Mouse (Mus musculus) urinary bladder, postnatal 10 days (tissue): ENCODE measurements around the gene Tmem56.

Source experiments
- DNase-seq: peaks from one replicate; pipeline ENCODE4 v3.0.0; 2022; ENCODE audit warnings: low spot score

Tmem56 gene

DNA sequence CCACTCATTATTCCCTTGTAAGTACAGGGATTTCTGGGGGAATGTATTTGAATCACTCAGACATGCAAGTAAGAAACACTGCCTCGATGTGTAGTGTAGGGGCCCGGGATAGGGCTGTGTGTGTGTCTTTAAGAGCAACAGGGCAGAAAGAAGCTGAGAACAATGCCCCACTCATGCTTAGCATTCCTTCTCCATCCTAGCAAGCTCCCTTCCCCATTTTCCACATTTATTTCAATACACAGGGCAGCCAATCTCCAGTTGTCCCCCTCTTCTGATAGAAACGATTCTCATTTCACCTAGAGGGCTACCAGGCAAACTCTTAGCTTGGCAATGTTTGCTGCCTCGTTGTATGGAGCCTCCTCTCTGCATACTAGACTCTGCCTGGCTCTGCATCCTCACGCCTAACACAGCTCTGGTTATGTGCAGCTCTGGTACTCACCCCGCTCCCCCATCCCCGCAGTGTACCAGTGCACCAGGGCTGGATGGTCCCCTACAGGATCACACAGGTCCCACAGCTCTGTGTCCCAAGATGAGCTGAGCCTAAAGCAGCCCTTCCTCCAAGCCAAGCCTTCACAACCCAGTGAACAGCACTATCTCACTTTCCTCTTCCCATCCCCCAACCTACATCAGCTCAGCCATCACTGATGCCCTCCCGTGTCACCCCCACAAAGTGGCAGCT is 42.4 kb downstream of the Tmem56 start:
- no peak for DNase-seq

DNA sequence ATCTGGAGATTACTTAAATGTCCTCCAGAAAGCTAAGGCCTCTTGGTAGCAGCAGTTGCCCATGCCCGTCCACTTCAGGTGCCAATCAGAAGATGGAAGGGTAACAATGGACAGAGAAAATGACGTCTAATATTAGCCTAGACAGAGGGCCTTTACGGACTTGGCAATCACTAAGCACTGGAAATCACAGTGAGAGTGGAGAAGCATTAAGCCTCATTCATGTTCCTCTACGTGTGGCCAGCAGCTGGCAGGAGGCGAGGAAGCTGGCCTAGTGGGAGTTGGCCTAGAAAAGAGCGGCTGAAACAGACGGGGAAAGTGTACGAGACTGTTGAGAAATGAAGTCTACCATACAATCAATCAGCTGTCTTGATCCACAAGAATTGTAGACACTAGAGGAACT is 43.8 kb downstream of the Tmem56 start:
- DNase-seq, result no peak

DNA sequence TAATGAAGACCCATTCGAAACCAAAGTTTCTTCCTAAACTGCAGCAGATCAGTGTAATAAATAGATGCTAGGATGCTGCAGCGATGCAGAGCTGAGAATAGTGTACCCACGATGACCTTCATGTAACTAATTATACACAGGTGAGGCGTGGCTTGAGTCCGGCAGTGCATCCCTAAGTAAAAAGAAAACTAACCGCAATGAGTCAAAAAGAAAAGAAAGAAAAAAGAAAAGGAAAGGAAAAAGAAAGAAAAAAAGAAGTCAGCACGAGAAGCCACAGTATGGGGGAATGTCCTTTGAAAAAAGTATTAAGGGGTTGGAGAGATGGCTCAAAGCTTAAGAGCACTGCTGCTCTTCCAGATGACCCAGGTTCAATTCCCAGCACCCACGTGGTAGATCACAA is 58.1 kb downstream of the Tmem56 start:
- DNase-seq, result no peak

DNA sequence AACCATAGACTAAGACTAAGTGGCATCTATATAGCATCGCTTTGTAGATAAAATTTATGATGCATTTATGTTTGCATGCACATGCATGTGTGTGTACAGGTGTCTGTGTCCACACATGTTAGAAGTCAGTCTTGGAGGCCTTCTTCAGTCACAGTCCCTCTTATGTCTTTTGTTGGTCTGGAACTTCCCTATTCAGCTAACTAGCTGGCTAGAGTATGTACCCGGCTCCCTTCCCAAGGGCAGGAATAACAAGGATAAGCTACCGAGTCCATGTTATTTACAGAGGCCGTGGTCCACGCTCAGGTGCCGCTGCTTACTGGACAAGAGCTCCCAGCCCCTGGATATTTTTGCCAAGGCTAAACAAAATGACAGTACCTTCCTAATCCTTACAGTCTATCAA is 58.7 kb downstream of the Tmem56 start:
- DNase-seq, result no peak

DNA sequence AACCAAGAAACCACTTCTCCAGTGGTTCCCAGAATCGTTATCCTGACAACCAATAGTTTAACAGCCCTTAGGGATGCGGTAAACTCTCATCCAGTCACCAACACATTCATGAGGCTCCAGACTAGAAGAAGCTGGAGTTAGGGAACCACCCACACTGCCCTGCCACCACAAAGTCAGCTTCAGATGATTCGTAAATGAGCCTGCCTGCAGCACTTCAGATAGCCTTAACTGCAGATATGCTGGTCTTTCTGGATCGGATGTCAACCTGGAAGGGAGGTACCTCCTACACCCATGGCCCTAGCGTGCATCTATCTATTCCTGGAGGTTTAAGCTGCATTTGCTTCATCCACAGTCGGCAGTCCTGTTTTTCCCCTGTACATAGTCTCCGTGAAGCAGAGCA is 60.9 kb downstream of the Tmem56 start:
- no peak for DNase-seq

DNA sequence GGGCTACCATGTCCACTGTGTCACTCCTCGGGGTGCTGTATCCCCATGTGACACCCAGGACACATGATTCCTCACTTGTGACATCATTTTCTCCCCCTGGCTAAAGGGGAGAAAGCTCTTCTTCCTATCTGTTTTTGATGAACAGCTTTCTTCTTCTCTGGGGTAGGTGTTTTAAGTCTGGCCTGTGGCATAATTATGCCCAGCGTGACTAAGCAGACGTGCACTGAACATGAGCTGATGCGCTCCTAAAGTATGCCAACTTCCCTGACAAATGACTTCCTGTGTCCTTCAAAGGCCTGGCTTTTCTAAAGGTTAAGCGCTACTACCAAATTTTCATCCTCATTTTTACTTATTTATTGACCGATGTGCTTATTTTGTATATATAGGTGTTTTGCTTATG is 65.9 kb downstream of the Tmem56 start:
- no peak for DNase-seq

DNA sequence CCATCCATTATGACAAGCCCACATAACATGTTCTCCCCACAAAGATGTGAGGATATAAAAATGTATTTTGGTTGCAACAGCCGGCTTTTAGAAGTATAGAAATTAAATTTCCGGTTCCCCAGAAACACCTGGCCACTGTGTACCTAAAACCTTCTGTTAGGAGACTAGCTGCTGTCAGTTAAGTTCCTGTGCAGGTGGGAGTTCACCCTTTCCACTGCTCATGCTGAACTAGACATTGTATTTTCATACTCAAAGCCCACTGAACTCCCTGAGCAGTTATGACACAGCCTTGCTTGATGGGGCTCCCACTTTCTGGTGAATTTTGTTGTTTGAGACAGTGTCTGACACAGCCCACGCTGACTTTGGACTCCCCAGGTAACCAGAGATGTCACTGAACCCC is 69.4 kb downstream of the Tmem56 start:
- no peak for DNase-seq

DNA sequence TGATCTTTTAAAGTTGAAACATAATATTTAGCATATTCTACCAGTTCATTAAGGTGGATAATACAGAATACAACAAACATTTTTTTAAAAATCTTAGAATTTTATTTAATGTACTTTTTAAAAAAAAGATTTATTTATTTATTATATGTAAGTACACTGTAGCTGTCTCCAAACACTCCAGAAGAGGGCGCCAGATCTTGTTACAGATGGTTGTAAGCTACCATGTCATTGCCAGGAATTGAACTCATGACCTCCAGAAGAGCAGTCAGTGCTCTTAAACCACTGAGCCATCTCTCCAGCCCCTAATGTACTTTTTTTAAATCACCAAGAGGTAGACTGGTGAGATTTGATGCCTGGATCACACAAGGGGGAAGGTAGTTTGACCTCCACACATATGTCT is 70.7 kb downstream of the Tmem56 start:
- no peak for DNase-seq

DNA sequence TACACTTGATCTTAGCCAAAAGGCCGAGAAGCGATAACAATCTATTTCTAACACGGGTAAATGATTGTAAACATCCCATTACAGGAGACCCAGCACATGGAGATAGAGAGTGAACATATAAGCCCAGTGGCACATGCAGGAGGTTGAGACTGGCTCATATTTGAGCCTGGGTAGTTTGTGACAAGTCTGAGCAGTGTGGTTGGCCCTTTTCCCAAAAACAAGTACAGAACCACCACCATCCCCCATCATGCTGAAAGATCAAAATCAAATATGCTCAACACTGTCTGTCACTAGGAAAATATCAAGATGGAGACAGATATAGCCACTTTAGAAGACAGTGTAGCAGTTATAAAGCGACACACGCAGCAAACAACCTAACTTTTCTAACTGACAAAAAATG is 73.9 kb downstream of the Tmem56 start:
- no peak for DNase-seq

DNA sequence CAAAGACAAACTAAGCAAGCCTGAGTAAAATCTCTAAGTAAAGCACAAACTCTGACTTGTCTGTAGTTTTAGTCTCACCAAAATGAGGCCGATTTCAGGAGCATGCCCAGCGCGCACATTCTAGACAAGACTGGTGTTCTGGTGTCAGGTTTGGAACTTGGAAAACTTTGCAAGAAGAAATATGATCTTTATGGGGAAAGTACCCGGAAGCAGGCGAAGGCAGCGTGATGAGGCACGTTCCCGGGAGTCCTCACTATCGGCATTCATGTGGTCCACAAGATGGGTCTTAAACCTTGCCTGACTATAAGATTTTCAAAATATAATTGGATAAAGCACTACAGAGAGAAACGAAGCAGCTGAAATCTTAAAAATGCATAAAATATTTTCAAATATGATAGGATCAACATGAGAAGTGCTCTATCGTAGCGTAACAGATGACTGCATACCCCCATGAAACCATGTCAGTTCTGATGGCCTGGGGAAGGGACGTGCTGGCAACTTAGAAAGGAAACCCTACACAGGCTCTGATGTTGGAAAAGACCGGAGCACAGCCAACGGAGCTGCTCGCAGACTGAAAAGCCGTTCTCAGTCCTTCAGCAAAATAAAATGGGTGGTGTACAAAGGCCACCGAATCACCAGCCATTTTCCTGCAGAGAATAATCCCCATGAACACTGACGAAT is 76.6 kb downstream of the Tmem56 start:
- DNase-seq, result no peak

DNA sequence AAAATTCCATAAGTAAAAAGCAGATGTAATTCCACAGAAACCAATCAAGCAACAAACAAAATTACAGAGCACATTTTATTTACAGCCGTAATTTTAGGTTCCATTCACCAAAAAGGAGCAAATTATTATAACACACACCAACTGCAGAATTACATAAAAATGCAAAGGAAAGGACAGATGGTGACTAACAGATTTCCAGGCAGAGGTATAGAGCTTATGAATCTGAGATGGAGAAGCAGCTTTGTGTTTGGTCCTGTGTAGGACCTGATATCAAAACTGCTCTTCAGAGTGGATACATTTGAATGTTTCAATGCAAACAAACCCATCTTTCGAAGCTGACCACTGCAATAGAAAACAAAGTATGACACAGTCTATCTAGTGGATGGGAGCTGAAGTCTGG is 80.3 kb downstream of the Tmem56 start:
- no peak for DNase-seq

DNA sequence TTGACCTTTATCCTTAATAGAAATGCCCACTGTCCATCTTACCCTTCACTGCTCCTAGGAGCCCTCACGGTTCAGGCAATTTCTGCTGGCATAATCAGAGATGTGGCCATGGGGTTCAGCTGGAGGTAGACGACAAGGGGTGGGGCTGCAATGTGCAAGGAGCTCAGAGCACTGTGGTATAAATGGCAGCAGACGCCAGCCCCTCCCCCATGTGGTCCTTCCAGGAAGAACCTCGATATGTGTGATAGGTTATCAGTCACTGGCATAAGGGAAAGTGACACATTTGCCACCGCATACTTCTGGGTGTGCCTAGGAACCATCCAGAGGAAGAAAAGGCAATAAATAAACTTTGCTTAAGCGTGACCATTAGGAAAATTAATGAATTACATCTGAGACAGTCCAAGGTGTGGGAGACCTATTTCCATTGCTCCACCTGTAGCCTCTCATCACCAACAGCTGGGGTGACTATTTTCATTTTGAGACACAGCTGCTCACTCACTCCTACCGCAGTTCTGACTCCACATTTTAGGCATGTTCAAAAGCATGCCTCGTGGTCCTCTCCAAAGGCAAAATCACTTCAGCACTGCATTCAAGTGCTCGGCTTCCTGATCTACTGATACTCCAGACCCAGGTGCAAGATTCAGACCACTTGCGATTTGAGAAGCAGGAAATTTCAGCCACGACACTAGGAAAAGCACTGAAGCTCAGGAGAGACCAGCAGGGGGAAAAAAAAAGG is 81.7 kb downstream of the Tmem56 start:
- DNase-seq, result no peak

DNA sequence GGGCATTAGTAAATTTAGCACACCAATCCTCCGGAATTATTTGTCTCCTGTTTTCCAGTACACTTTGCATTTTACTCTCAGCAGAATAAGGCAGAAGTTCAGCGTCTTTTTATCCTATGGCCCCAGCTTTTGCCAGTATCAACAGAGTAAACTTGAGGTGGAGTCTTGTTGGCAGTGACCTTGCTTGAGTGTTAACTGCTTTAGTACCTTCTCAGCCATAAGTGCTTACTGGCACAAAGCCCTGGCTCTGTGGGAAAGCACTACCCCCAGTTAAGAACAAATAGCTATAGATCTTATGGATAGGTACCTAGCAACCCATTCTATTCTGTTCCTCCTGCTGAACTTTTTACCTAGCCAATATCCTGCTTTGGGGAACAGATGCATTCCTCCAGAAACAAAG is 93.7 kb downstream of the Tmem56 start:
- DNase-seq, result no peak

DNA sequence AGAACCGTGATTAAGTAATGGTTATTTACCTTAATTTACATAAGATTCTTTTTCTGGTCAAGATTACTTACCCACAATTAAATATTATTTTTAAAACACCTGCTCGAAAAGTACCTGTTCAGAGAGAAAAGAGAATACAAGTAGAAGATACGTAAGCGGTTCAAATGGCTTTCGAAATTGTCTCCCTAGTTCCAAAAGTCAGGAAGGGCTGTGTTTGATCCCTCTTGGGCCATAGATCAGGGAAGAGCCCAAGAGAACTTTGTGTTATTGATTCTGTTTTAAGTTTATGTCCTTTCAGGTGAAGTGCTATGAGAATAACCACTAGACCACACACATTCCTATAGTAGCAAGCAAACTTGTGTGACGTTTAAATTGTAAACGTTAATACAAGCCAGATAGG is 95.4 kb downstream of the Tmem56 start:
- DNase-seq, result no peak

DNA sequence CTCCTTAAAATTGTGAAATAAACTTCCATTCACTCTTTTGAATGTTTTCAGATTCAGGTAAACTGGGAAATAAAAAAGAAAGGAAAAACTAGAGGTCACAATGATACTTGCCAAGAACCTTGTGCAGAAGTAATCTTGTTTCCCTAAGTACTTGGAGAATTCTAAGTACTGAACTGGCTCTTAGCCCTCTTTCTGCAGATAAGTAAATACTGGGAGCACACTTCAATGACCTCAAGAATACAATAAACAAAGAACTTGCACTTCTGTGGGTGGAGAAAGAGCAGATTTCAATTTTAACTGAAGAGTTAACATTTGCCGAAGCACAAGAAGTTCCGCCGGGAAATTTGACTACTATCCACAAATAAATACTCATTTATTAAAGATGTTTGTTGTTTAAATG is 96.0 kb downstream of the Tmem56 start:
- DNase-seq, result no peak

DNA sequence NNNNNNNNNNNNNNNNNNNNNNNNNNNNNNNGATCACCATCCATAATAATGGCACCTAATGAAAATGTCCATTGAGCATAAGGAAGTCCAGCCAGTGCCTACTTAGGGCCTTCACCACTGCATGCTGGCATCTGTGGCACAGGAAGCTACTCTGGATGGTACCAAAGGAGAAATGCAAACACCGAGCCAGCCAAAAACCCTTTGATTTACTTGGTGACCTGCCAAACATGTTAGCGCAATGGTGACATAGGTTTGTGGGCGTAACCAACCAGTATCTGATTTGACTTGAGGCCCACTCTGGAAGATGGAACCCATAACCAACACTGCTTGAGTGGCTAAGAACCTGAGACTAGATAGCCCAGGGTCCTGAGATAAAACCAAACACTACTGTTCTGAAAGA is 97.7 kb downstream of the Tmem56 start:
- no peak for DNase-seq

DNA sequence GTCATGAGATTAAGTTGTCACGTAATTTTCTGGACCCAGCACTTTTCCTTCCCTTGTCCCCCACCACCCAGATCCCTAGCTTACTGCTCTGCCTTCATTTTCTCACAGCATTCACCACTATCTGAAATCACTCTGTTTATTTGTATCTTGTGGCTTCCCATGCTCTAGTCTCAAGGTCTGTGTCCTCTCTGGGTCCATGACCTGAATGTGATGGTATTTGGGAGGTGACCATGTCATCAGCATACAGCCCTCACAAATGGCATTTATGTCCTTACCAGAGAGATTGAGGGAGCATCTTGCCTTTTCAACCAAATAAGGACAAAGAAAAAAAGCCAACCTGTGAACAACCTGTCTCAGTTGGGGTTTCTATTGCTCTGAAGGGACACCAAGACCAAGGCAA is 106.9 kb downstream of the Tmem56 start:
- no peak for DNase-seq

DNA sequence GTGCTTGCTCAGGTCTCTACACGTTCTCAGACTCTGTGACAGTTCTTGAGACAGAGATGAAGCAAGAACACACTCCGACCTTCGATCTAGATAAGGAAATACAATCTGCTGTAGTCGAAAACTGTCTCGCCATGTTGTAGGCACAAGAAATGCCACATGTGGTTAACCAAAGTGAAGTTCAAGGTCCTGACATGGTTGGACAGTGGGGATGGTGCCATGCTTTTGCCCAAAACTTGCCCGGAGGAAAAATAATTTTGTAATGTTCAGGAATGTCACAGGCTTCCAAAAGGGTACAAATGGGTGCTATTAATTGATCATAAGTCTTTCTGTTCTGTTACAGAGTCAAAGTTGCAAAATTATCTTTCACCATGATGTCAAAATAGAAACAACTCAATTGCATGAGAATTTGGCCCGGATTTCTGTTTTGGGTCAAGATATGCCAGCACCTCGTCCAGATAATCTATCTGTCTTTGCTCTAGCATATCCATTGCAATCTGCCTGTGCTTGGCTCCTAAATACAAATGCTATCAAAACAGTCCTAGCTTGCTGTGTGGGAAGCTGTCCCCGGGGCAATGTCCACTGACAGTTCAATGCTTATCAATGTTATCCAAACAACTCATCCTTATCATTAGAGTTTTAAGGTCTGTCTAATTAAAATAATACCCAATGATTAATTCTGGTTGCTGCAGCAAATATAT is 108.5 kb downstream of the Tmem56 start:
- no peak for DNase-seq

DNA sequence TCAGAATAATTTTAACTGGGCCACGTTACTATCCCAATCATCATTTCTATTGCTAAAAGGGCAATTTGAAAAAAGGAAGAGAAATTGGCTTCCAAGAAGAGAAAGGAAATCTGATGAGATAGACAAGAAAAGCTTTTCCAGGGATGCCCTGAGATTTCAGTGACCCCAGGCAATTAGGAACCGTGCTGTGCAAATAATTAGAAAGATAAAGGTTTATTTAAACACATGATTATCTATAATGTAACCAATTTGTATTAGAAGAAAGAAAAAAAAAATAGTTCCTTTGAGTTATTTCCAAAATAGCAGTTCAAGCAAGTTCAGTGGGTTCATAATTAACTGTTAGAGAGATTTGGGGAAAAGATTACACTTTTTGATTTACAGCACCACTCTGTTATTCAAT is 110.2 kb downstream of the Tmem56 start:
- no peak for DNase-seq

DNA sequence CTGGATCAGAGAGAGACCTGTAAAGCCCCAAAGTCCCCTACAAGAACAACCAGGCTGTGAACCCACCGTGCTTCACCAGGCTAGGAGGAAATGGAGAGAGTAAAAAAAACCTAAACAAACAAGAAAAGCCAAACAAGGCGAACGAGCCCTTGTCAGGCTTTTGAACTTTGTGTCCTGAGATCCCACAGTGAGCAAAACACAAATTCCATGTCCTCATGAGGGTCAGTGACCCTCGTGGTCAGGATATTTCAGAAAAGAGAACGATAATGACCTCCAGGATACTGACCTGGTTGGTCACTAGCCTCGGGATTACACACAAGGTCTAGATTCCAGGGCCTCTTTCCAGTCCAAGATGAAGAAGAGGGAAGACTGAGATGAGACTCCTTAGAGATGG is 111.0 kb downstream of the Tmem56 start:
- DNase-seq, result no peak

DNA sequence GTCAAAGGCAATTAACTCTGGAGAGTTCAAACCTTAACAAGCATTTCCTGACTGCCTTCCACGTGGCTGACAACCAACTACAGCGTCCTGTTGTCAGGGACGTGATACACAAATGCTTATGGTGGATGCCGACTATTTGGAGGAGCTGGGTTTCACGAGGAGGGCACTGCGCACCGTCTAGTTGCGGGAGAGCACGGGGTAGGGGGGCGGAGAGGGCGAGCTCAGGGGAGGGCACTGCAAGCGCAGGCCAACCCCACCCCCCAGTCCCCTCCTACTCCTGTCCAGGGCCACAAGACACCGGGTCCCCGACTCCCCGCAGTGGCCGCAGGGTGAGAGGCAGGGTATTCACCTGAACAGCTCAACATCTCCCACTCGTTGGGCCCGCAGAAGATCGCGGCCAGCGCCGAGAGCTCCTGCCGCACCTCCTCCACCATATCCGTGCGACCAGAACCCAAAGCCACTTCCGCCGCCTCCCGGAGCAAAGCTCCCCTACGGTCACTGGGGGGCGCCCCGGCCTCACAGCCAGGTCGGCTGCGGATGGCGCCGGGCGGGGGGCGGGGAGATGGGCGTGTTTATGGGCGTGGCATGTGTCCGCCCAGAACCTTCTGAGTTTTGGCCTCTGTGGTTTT is 111.5 kb downstream of the Tmem56 start, which contains the start of gene Rwdd3:
Rwdd3 (minus strand) TSS at position 453 of the 629 bp plus-strand sequence.
- DNase-seq, result peak; percentile 35

DNA sequence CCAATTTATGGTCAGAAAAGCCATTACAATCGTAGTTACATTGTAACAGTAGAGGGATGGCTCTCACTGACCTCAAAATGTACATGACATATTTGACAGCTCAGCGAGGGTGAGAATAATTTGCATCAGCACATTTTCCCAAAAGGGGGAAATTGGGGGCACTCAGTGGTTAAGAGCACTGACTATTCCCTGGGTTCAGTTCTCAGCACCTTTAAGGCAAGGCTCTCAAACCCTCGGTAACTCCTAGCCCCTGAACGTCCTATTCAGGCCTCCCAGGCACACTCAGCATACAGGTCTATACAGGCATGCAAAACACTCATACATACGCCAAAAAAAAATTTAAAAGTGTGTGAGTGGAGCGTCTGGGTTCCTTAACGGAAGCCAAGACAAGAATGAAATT is 112.3 kb downstream of the Tmem56 start:
- DNase-seq, result no peak
